Mouse (Mus musculus): ENCODE data around the gene Pde4d. TPM values are rescaled to one million over a fixed set of nuclear protein-coding genes. Genes with fewer than 3 reads are reported as not detected.

The Pde4d gene
- total RNA-seq, 2 experiments from 2014 or later = 37.4 to 43.6 TPM

- intact Hi-C loops (cut with DNase I) = loop anchor here (5.0 to 10.0 kb wide), 4 partner anchors 78 to 1605 kb away; no protein-coding TSS in a partner anchor
- DNase-seq = no peak
Observed at GRCm38 (mm10) chr13:109439436-109440161, 989.9 kb downstream of the Pde4d start.

GRCm38 (mm10) chr13:109440331-109440730 is 990.6 kb downstream of the Pde4d start:
- intact Hi-C loops (cut with DNase I) = loop anchor here (5.0 to 10.0 kb wide), 4 partner anchors 77 to 1606 kb away; no protein-coding TSS in a partner anchor
- peak; percentile 60 to 63 for DNase-seq

- intact Hi-C loops (cut with DNase I) = loop anchor here (5.0 to 10.0 kb wide), 4 partner anchors 76 to 1606 kb away; no protein-coding TSS in a partner anchor
- DNase-seq = peak; percentile 74 to 75
Observed at GRCm38 (mm10) chr13:109440881-109441280, 991.1 kb downstream of the Pde4d start.

- intact Hi-C loops (cut with DNase I) = loop anchor here (5.0 to 10.0 kb wide), 4 partner anchors 76 to 1607 kb away; no protein-coding TSS in a partner anchor
- peak; percentile 14 to 15 for DNase-seq
Observed at GRCm38 (mm10) chr13:109441401-109441973, 991.7 kb downstream of the Pde4d start.

- no peak for DNase-seq
- intact Hi-C loops (cut with DNase I) = loop anchor here (10.0 kb wide), 1 partner anchor 1611 kb away; no protein-coding TSS in a partner anchor
Observed at GRCm38 (mm10) chr13:109446138-109446537, 996.4 kb downstream of the Pde4d start.

- no peak for DNase-seq
- intact Hi-C loops (cut with DNase I) = loop anchor here (10.0 kb wide), 1 partner anchor 1613 kb away; no protein-coding TSS in a partner anchor
Observed at GRCm38 (mm10) chr13:109448121-109448520, 998.4 kb downstream of the Pde4d start.

- intact Hi-C loops (cut with DNase I) = no loop called here
- no peak for DNase-seq
Observed at GRCm38 (mm10) chr13:109474344-109474743, 1024.6 kb downstream of the Pde4d start.

- DNase-seq = peak; percentile 6 to 27
- intact Hi-C loops (cut with DNase I) = no loop called here
Observed at GRCm38 (mm10) chr13:109481446-109481845, 1031.7 kb downstream of the Pde4d start.

- intact Hi-C loops (cut with DNase I) = no loop called here
- DNase-seq = no peak
Observed at GRCm38 (mm10) chr13:109486166-109486565, 1036.4 kb downstream of the Pde4d start.

GRCm38 (mm10) chr13:109487378-109487777 is 1037.6 kb downstream of the Pde4d start:
- intact Hi-C loops (cut with DNase I) = no loop called here
- peak in 1 of 2 experiments; percentile 8 for DNase-seq

- no peak for DNase-seq
- intact Hi-C loops (cut with DNase I) = no loop called here
Observed at GRCm38 (mm10) chr13:109490853-109491252, 1041.1 kb downstream of the Pde4d start.

- no peak for DNase-seq
- intact Hi-C loops (cut with DNase I) = no loop called here
Observed at GRCm38 (mm10) chr13:109491829-109492228, 1042.1 kb downstream of the Pde4d start.

- no peak for DNase-seq
- intact Hi-C loops (cut with DNase I) = no loop called here
Observed at GRCm38 (mm10) chr13:109500336-109500735, 1050.6 kb downstream of the Pde4d start.

GRCm38 (mm10) chr13:109502796-109503195 is 1053.0 kb downstream of the Pde4d start:
- intact Hi-C loops (cut with DNase I) = no loop called here
- no peak for DNase-seq

- no peak for DNase-seq
- intact Hi-C loops (cut with DNase I) = no loop called here
Observed at GRCm38 (mm10) chr13:109506754-109507153, 1057.0 kb downstream of the Pde4d start.

- DNase-seq = no peak
- intact Hi-C loops (cut with DNase I) = no loop called here
Observed at GRCm38 (mm10) chr13:109508472-109508871, 1058.7 kb downstream of the Pde4d start.

- intact Hi-C loops (cut with DNase I) = loop anchor here (5.0 kb wide), 1 partner anchor 76 kb away; no protein-coding TSS in a partner anchor
- DNase-seq = no peak
Observed at GRCm38 (mm10) chr13:109518194-109518593, 1068.4 kb downstream of the Pde4d start.

GRCm38 (mm10) chr13:109519485-109519884 is 1069.7 kb downstream of the Pde4d start:
- no peak for DNase-seq
- intact Hi-C loops (cut with DNase I) = loop anchor here (1.0 to 5.0 kb wide), 3 partner anchors 77 to 290 kb away; no protein-coding TSS in a partner anchor

- intact Hi-C loops (cut with DNase I) = loop anchor here (1.0 to 5.0 kb wide), 3 partner anchors 78 to 291 kb away; no protein-coding TSS in a partner anchor
Observed at GRCm38 (mm10) chr13:109519966-109520646, 1070.4 kb downstream of the Pde4d start.

GRCm38 (mm10) chr13:109533838-109534523 is 1084.2 kb downstream of the Pde4d start:
- intact Hi-C loops (cut with DNase I) = no loop called here
- DNase-seq = no peak

More at GRCm38 (mm10) chr13:109519966-109520646, 1070.4 kb downstream of the Pde4d start:
- DNase-seq = no peak

All from heart, postnatal 36 days (tissue).